Mouse (Mus musculus) liver, embryonic 15.5 days (tissue): ENCODE results near the gene Ghrhr. TPM values are rescaled to one million over a fixed set of nuclear protein-coding genes. Genes with fewer than 3 reads are reported as not detected.

Experiments used
- ATAC-seq: fragments of 200-750 bp; cut with Nextera tagmentation; 2 replicates; pipeline ENCODE4 v1.8.0; 2017; ENCODE audit warnings: moderate number of reproducible peaks, mild to moderate bottlenecking, moderate library complexity; ENCODE audit not compliant: insufficient read depth
- H3K27ac ChIP-seq: fragments of 300-500 bp; sonication (generic); replicated peaks from 2 replicates; pipeline ENCODE4 v1.5.1; 2015; ENCODE audit warnings: mild to moderate bottlenecking, inconsistent platforms
- H3K27me3 ChIP-seq: fragments of 300-500 bp; sonication (generic); 2 replicates; pipeline ENCODE4 v1.6.1; 2015; ENCODE audit warnings: mild to moderate bottlenecking, inconsistent platforms
- H3K36me3 ChIP-seq: fragments of 300-500 bp; sonication (generic); replicated peaks from 2 replicates; pipeline ENCODE4 v1.6.1; 2015; ENCODE audit warnings: moderate library complexity, mild to moderate bottlenecking, inconsistent platforms
- H3K4me1 ChIP-seq: fragments of 300-500 bp; sonication (generic); replicated peaks from 2 replicates; pipeline ENCODE4 v1.6.1; 2015; ENCODE audit warnings: inconsistent platforms
- H3K4me2 ChIP-seq: fragments of 300-500 bp; sonication (generic); 2 replicates; pipeline ENCODE4 v1.6.1; 2015; ENCODE audit warnings: moderate library complexity, mild to moderate bottlenecking, inconsistent platforms
- H3K4me3 ChIP-seq: fragments of 300-500 bp; sonication (generic); replicated peaks from 2 replicates; pipeline ENCODE4 v1.5.1; 2015; ENCODE audit warnings: mild to moderate bottlenecking, inconsistent platforms
- H3K9ac ChIP-seq: fragments of 300-500 bp; sonication (generic); 2 replicates; pipeline ENCODE4 v1.6.1; 2015; ENCODE audit warnings: moderate library complexity, mild to moderate bottlenecking, inconsistent platforms
- H3K9me3 ChIP-seq: fragments of 300-500 bp; sonication (generic); replicated peaks from 2 replicates; pipeline ENCODE4 v1.6.1; 2016; ENCODE audit warnings: inconsistent platforms
- WGBS: fragments of 180-500 bp; shearing (Covaris S2); methylation state at CpG from one replicate; pipeline ENCODE4 v1.1.7; 2015; ENCODE audit warnings: mixed read lengths; ENCODE audit not compliant: insufficient replicate concordance; 5-methylcytosine and 5-hydroxymethylcytosine counted together
- polyA plus RNA-seq: library from polyadenylated mRNA; unstranded; fragments of >200 nt; fragmentation: Nextera tagmentation; extraction: Ambion mirVana; gene quantifications from 2 replicates; pipeline ENCODE4 v1.2.1, GENCODE M21; 2015

Gene Ghrhr
- polyA plus RNA-seq, 1 experiment from 2014 or later, result 0.08 TPM

DNA sequence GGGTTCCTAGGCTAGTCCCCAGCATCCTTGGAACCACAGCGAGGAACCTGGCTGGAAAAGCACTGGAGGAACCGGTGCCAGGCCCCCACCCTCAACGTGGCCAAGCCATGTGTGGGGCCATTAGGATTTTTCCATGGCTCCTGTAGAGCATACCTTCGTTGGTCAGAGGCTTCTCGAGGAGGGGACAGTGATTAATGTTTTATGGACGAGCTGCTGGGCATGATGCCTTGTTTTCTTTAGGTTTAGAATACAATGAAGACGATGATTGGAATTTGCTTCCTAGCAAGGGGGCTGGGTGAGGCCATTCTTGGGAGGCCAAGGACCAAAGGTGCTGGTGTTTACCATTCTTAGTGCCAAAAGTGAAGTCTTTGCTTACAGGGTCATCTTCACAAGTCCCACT lies 24.4 kb upstream of the Ghrhr start:
- 69% methylated on average over 7 of the region's 7 CpGs for WGBS
- Histone ChIP-seq H3K36me3 (peaks cover 22% of the 10 kb centered on the region), H3K4me1 (peaks cover 54% of the 10 kb centered on the region), H3K4me2 (no peak overlapping the region), H3K9me3 (no peaks in the 10 kb centered on the region), H3K9ac (no peak overlapping the region), H3K27me3 (no peaks in the 10 kb centered on the region), H3K4me3 (no peak overlapping the region), H3K27ac (no peak overlapping the region)
- ATAC-seq, result no peak

DNA sequence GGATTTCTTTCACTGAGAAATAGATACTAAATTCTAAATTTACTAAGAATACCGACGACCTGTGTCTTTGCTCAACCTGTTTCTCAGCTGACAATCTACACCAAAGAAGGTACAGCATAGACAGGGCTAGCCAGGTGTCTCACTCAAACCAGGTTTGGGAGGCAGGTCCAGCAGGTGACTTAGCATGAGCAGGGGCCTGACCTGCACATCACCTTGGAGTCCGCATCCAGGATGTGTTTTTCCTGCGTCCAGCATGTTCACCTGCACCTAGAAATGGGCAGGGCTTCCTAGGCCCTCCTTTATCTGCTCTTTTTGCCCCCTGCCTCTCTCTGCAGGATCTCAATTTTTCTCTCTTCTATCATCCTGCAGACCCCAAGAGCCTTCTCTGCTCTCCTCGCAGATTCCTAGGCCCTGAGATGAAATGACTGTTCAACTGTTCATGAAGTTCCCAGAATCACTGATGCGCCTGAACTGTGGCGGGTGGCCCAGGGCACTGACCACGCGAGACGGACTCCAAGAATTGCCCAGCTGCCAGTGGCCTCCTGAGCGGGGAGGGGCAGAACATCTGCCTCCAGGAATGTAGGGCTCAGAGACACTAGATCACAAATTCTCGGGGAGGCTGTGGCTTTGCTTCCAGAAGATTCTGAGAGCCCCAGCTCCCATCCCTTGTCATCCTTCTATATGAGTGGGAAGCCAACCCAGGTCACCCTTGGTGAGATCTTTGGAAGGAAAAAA lies 22.2 kb upstream of the Ghrhr start:
- Histone ChIP-seq H3K4me2 (no peak overlapping the region), H3K36me3 (0 out of 2 replicates have a peak, but pooled peaks cover 2% of the 10 kb centered on the region), H3K4me3 (no peak overlapping the region), H3K27ac (no peak overlapping the region), H3K9me3 (no peaks in the 10 kb centered on the region), H3K4me1 (peaks cover 54% of the 10 kb centered on the region), H3K27me3 (no peaks in the 10 kb centered on the region), H3K9ac (no peak overlapping the region)
- ATAC-seq, result no peak
- 71% methylated on average over 12 of the region's 12 CpGs for WGBS

DNA sequence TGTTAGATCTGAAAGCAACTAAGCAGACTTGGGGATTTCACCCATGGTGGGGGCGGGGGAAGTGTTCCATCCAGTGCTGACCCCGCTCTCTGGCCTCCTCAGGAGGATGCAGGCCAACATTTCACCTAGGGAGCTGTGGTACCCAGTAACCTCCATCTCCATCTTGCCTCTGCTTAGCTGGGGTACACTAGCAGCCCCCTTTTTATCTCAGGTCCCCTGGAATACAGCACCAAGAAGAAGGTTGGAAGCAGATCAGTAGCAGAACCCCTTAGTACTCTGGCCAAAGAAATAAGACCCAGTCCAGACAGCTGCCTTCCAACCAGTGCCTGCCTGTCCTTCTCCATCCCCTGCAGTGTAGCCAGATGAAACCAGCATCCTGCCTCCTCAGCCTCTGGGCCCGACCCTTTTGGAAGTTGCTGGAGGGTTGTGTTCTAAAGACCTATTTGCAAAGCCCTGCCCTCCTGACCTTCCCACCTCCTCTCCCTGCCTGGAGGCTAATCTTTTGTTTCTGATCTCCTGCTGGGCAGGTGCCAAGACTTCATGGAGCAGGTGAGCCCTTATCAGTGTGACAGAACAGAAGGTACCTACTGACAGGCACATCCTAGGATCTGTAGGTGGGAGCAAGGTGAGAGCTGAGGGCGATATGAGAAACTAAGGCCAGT lies 21.5 kb upstream of the Ghrhr start:
- H3K9ac ChIP-seq, result no peak overlapping the region
- no peak for ATAC-seq
- WGBS, result 74% methylated on average over 4 of the region's 4 CpGs
- H3K4me1 ChIP-seq, result peaks cover 55% of the 10 kb centered on the region
- no peak overlapping the region for H3K4me3 ChIP-seq
- no peak overlapping the region for H3K4me2 ChIP-seq
- H3K9me3 ChIP-seq, result no peaks in the 10 kb centered on the region
- H3K27ac ChIP-seq, result peak overlapping the region; percentile 78; the same call in 1 of the 2 replicates
- no peaks in the 10 kb centered on the region for H3K36me3 ChIP-seq
- H3K27me3 ChIP-seq, result no peaks in the 10 kb centered on the region

DNA sequence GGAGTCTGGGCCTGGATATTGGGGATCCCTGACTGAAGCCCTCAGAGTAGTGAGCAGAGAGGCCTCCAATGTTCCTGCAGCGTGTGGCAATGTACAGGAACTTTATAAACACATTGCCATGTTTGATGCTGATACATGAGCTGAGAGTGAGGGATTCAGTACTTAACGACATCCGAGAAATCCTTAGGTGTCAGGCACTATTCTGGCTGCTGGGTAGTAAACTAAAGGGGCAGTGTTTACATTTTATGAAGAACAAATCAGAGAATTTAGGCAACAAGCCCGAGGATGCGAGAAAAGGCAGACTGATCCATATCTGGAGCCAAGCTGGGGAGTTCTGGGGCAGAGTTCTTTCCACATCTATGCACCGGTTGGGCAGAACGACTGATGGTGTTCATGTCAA lies 20.5 kb upstream of the Ghrhr start:
- H3K4me3 ChIP-seq, result no peak overlapping the region
- no peak overlapping the region for H3K4me2 ChIP-seq
- peaks cover 65% of the 10 kb centered on the region for H3K4me1 ChIP-seq
- peak overlapping the region; percentile 78 for H3K27ac ChIP-seq
- no peaks in the 10 kb centered on the region for H3K36me3 ChIP-seq
- peak overlapping the region; percentile 7; the same call in 1 of the 2 replicates for H3K9ac ChIP-seq
- H3K27me3 ChIP-seq, result no peaks in the 10 kb centered on the region
- WGBS, result 59% methylated on average over 7 of the region's 7 CpGs
- no peaks in the 10 kb centered on the region for H3K9me3 ChIP-seq
- ATAC-seq, result no peak

DNA sequence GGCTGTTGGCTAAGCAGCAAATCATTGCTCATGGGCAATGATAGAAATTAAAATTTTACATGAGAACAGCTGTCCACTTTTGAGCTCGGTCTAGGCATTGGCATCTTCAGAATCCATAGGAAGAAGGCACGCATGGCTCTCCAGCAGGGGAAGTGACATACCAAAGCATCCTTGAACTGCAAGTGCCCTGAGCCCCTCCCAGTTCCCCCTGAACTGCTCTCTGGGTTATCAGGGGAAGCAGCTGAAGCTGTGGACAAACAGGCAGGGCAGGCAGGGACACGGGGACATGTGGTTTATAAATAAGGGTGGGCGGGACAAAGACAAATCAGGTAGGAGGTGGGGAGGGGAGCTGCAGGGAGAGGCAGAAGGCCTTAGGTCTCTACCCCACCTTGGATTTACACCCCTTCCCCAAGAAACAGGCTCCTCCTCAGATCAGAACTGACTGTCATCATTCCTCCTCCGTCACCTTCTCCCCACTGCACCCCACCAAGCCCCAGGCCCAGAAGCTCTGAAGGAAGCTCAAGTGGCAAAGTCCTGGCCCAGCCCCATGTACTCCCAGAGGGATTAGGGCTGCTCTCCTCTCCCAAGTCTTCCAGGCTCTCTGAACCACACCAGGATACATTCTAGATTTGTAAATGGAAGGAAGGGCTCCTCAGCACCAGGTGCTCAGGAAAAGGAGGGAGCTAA lies 19.9 kb upstream of the Ghrhr start:
- H3K27ac ChIP-seq, result peak overlapping the region; percentile 78
- no peaks in the 10 kb centered on the region for H3K36me3 ChIP-seq
- 9% methylated on average over 5 of the region's 5 CpGs for WGBS
- peak overlapping the region; percentile 4; the same call in 1 of the 2 replicates for H3K4me2 ChIP-seq
- H3K9me3 ChIP-seq, result no peaks in the 10 kb centered on the region
- no peaks in the 10 kb centered on the region for H3K27me3 ChIP-seq
- peak; percentile 32; the same call in 1 of the 2 replicates for ATAC-seq
- H3K4me1 ChIP-seq, result peaks cover 68% of the 10 kb centered on the region
- peak overlapping the region; percentile 7; the same call in 1 of the 2 replicates for H3K9ac ChIP-seq
- H3K4me3 ChIP-seq, result no peak overlapping the region

DNA sequence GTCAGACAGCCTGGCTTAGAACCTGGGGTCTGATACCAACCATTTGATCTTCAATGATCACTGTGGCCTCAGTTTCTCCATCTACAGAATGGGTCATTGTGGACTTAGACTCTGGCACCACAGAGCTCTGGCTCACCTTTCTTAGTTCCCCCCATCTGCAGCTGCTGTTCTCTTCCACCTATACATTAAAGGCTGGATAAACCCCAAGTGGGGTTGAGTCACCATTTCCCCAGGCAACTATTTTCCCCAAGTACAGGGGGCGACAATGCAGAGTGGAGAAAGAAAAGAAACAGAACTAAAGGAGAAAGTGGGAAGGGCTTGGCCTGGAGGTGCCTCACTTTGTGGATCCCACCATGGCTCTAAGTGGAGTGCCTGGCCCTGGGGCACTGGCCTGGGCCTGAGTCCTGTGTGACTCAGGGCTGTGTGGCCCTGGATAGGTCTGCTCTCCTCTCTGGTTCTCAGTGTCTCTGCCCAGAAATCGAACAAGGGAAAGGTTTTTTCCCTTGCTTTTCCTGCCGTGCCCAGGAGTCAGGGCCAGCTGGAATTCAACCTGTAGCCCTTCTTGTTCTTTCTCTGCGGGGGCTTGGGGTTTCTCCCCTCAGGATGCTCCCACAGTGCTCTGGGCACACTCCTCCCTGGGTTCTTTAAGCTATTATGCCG lies 19.0 kb upstream of the Ghrhr start:
- H3K4me1 ChIP-seq, result peaks cover 71% of the 10 kb centered on the region
- no peaks in the 10 kb centered on the region for H3K9me3 ChIP-seq
- peak overlapping the region; percentile 86 for H3K27ac ChIP-seq
- no peak overlapping the region for H3K4me2 ChIP-seq
- no peaks in the 10 kb centered on the region for H3K27me3 ChIP-seq
- H3K36me3 ChIP-seq, result no peaks in the 10 kb centered on the region
- H3K9ac ChIP-seq, result no peak overlapping the region
- H3K4me3 ChIP-seq, result no peak overlapping the region
- WGBS, result 69% methylated on average over 5 of the region's 5 CpGs
- no peak for ATAC-seq

DNA sequence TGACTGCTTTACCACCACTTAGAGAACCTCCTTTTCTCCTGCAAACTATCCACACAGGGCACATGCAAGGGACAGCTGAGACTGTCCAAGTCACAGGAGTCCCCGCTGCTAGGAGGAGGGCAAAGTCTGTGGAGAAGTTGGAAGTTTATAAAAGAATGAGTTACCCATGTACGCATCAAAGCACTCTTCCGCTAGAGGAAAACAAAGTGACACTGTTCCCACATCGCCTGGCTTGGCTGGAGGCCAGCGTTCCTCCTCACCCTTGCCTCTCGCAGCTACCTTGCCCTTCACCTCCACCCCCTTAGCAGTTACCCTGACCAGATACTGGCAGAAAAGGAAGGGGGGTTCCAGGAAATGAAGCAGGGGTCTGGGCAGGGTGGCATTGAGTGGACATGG lies 18.5 kb upstream of the Ghrhr start:
- Histone ChIP-seq H3K9me3 (no peaks in the 10 kb centered on the region), H3K4me1 (peaks cover 76% of the 10 kb centered on the region), H3K9ac (no peak overlapping the region), H3K27ac (peak overlapping the region; percentile 86), H3K4me3 (no peak overlapping the region), H3K27me3 (no peaks in the 10 kb centered on the region), H3K36me3 (no peaks in the 10 kb centered on the region), H3K4me2 (no peak overlapping the region)
- no peak for ATAC-seq
- WGBS, result 68% methylated on average over 6 of the region's 6 CpGs

DNA sequence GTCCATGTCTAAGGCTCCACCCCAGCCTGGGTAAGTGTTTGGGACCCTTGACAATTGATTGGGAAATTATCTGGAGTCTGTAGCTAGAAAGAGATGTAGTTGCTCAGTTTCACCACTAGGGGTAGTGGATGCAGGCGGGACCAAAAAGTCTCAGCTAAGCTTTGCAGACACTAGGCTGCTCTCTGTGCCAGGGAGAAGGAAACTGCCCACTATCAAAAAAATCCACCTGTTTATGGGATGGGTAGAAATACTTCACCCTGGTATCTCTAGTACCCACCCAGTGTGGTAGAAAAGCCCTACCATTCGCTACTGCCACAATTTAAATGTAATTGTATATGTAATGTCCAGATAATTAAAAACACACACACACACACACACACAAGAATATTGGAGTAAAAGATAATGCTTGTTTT lies 17.4 kb upstream of the Ghrhr start:
- Histone ChIP-seq H3K9ac (no peak overlapping the region), H3K27ac (peak overlapping the region; percentile 86)
- WGBS, result 10% methylated on average over 2 of the region's 2 CpGs

DNA sequence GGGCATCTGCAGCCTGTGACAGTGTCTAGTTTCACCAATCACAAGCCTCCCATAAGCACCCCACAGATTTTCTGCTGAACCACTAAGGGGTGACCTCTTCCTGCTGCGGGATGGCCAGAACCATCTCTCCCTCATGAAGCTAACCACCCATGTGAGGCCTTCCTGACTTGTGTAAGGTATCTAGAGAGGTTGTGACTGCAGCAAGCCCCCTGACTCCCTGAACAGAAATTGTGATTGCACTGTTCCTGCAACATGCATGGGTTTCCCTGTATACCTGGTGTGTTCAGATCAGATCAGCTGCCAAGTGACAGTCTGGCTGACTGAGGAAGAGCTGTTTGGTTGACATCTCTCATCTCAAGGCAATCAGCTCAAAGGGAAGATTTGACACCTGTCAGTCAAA lies 13.4 kb upstream of the Ghrhr start:
- WGBS, result 60% methylated on average over 1 of the region's 1 CpGs
- H3K9ac ChIP-seq, result no peak overlapping the region
- ATAC-seq, result no peak
- H3K9me3 ChIP-seq, result no peaks in the 10 kb centered on the region
- H3K4me1 ChIP-seq, result peaks cover 73% of the 10 kb centered on the region
- no peak overlapping the region for H3K4me3 ChIP-seq
- H3K36me3 ChIP-seq, result no peaks in the 10 kb centered on the region
- H3K27me3 ChIP-seq, result no peaks in the 10 kb centered on the region
- no peak overlapping the region for H3K4me2 ChIP-seq
- H3K27ac ChIP-seq, result 0 out of 2 replicates have a peak overlapping the region, but pooled peaks have one; percentile 26

More for the DNA sequence above, 17.4 kb upstream of the Ghrhr start:
- no peaks in the 10 kb centered on the region for H3K27me3 ChIP-seq
- H3K4me1 ChIP-seq, result peaks cover 86% of the 10 kb centered on the region
- no peaks in the 10 kb centered on the region for H3K9me3 ChIP-seq
- no peaks in the 10 kb centered on the region for H3K36me3 ChIP-seq
- no peak overlapping the region for H3K4me3 ChIP-seq
- ATAC-seq, result peak; percentile 98
- H3K4me2 ChIP-seq, result peak overlapping the region; percentile 39

DNA sequence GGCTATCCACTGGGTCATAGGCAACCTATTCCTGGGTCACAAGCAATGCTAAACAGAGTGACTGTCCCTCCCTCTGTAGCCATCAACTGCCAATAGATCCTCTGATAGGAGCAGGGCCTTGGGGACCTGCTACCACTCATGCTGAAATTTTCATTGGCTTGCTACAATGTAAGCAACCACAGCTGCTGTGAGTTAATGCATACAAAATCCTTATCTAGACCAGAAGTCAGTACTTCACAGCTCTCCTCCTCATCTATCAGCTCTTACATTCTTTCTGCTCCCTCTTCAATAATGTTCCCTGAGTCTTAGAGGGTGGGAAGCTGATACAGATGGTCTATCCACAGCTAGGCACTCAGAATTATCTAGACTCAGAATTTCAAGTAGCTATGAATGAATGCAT lies 9.0 kb upstream of the Ghrhr start:
- peak; percentile 90 for ATAC-seq
- Histone ChIP-seq H3K4me1 (peaks cover 60% of the 10 kb centered on the region), H3K9me3 (0 out of 2 replicates have a peak, but pooled peaks cover 3% of the 10 kb centered on the region), H3K4me3 (no peak overlapping the region), H3K4me2 (no peak overlapping the region), H3K36me3 (no peaks in the 10 kb centered on the region), H3K27me3 (no peaks in the 10 kb centered on the region), H3K9ac (no peak overlapping the region), H3K27ac (peak overlapping the region; percentile 79)

DNA sequence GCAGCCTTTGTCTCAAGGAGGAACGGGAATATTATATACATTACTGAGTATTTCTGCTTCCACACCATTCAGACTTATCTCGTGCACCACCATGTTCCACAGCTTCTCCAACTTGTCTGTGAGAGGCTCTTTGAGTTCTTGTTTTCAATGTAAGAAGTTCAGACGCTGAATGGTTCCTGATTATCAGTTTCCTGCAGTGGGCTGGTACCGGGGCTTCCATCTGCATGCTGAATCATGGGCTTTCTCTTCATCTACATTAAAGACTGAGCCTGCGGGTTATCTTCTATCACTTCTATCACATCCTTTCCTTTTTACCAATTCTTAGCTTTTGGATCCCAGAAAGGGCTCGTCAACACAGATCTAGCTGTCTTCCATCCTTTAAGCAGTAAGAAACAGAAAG lies 5.3 kb upstream of the Ghrhr start:
- ATAC-seq, result peak; percentile 65
- no peak overlapping the region for H3K4me3 ChIP-seq
- 13% methylated on average over 6 of the region's 6 CpGs for WGBS
- peak overlapping the region; percentile 69 for H3K27ac ChIP-seq
- H3K9me3 ChIP-seq, result 0 out of 2 replicates have a peak, but pooled peaks cover 3% of the 10 kb centered on the region
- no peaks in the 10 kb centered on the region for H3K27me3 ChIP-seq
- no peak overlapping the region for H3K9ac ChIP-seq
- peak overlapping the region; percentile 24 for H3K4me2 ChIP-seq
- H3K4me1 ChIP-seq, result peaks cover 39% of the 10 kb centered on the region
- no peaks in the 10 kb centered on the region for H3K36me3 ChIP-seq
